Mouse (Mus musculus) G1E (cell line): ENCODE results near the gene Fgf3. TPM values are rescaled to one million over a fixed set of nuclear protein-coding genes. Genes with fewer than 3 reads are reported as not detected.

Experiments
- ATAC-seq: 2 replicates; pipeline ENCODE4 v1.8.0; 2016; ENCODE audit warnings: mild to moderate bottlenecking; ENCODE audit not compliant: insufficient number of reproducible peaks, poor library complexity, low FRiP score, severe bottlenecking; ENCODE audit errors: extremely low read depth
- DNase-seq: peaks from one replicate; pipeline ENCODE4 v3.0.0; 2012; ENCODE audit warnings: low spot score
- H3K27me3 ChIP-seq: 2 replicates; pipeline ENCODE4 v1.6.1; 2012; ENCODE audit warnings: mild to moderate bottlenecking, low read length, inconsistent platforms; ENCODE audit not compliant: insufficient read depth
- H3K36me3 ChIP-seq: replicated peaks from 2 replicates; pipeline ENCODE3; 2012; ENCODE audit warnings: mild to moderate bottlenecking, inconsistent platforms
- H3K4me1 ChIP-seq: 2 replicates; pipeline ENCODE4 v1.6.1; 2012; ENCODE audit warnings: low read depth, low read length, inconsistent platforms, mixed read lengths; ENCODE audit not compliant: insufficient read depth
- H3K4me3 ChIP-seq: 2 replicates; pipeline ENCODE4 v1.5.1; 2012; ENCODE audit warnings: low read depth, mild to moderate bottlenecking, inconsistent platforms, low read length, moderate library complexity, mixed read lengths
- H3K9me3 ChIP-seq: replicated peaks from 2 replicates; pipeline ENCODE4 v1.6.1; 2012; ENCODE audit warnings: inconsistent platforms
- CTCF ChIP-seq: IDR thresholded peaks from 2 replicates; pipeline ENCODE4 v1.5.1; 2012; ENCODE audit warnings: low read depth, low read length, inconsistent platforms, mixed read lengths
- GATA1 ChIP-seq: IDR thresholded peaks from 2 replicates; pipeline ENCODE4 v1.6.1; 2012; ENCODE audit warnings: borderline replicate concordance, low read length, inconsistent platforms, mixed read lengths
- GATA2 ChIP-seq: IDR thresholded peaks from 2 replicates; pipeline ENCODE4 v1.6.1; 2012; ENCODE audit warnings: low read depth, low read length, inconsistent platforms, borderline replicate concordance
- POLR2AphosphoS5 ChIP-seq: IDR thresholded peaks from 2 replicates; pipeline ENCODE4 v1.6.1; 2012; ENCODE audit warnings: low read depth, low read length, inconsistent platforms; ENCODE audit not compliant: insufficient replicate concordance
- TAL1 ChIP-seq: conservative IDR thresholded peaks from 2 replicates; pipeline ENCODE4 v1.6.1; 2012; ENCODE audit warnings: low read depth, low read length, inconsistent platforms, mixed read lengths
- polyA plus RNA-seq: library from polyadenylated mRNA; stranded (reverse); fragments of >175 nt; gene quantifications from 2 replicates; pipeline ENCODE4 v1.2.3, GENCODE M21; 2012
- total RNA-seq, 2 experiments: library from RNA; stranded (forward) in 1 of 2; stranded (reverse) in 1 of 2; fragments of 200-1000 nt in 1 of 2; fragments of >200 nt in 1 of 2; fragmentation: Nextera tagmentation in 1 of 2; gene quantifications; 2 replicates each; pipeline ENCODE4 v1.2.3; 2014 to 2017

Gene Fgf3
- total and polyA plus RNA-seq, 3 experiments, result 0.68 to 14.8 (median 6.2) TPM

- Histone ChIP-seq H3K4me3 (peak overlapping the region; percentile 16; the same call in 1 of the 2 replicates), H3K4me1 (peaks cover 56% of the 10 kb centered on the region), H3K27me3 (peaks cover 40% of the 10 kb centered on the region), H3K36me3 (no peaks in the 10 kb centered on the region), H3K9me3 (peaks cover 12% of the 10 kb centered on the region)
- TF ChIP-seq CTCF (no peak), POLR2AphosphoS5 (no peak), GATA1 (no peak), TAL1 (no peak), GATA2 (no peak)
- peak; percentile 71 for DNase-seq
- peak; percentile 85 for ATAC-seq
These were observed 19.3 kb downstream of the Fgf3 start for GRCm38 (mm10) chr7:144857158-144857557.

DNA sequence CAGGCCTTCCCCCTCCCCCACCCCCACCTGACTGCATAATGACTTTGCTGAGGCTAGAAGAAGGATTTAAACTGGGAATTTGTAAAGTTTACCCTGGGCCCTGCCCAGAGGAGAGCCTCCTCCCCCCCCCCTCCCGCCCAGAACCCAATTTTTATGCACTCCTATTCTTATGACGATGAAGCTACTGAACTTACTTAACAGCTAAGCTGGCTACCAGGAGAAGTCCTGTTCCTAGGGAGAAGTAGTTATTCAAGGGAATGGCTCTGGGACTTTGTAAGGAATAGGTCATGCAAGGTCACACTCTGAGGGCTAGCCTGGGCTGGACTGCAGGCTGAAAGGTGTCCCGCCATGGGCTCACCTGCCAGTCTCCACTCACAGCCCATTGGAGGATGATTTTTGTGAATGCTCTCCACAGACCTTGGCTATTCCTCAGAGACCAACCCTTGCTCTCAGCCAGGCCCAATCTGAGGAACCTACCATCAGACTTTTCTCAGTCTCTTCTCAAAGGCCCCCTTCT is 20.0 kb downstream of the Fgf3 start:
- Histone ChIP-seq H3K36me3 (no peaks in the 10 kb centered on the region), H3K27me3 (peaks cover 47% of the 10 kb centered on the region), H3K4me1 (peaks cover 56% of the 10 kb centered on the region), H3K4me3 (no peak overlapping the region), H3K9me3 (peaks cover 13% of the 10 kb centered on the region)
- DNase-seq (no peak), ATAC-seq (no peak)
- TF ChIP-seq CTCF (no peak), GATA2 (no peak), TAL1 (no peak), GATA1 (no peak), POLR2AphosphoS5 (no peak)

DNA sequence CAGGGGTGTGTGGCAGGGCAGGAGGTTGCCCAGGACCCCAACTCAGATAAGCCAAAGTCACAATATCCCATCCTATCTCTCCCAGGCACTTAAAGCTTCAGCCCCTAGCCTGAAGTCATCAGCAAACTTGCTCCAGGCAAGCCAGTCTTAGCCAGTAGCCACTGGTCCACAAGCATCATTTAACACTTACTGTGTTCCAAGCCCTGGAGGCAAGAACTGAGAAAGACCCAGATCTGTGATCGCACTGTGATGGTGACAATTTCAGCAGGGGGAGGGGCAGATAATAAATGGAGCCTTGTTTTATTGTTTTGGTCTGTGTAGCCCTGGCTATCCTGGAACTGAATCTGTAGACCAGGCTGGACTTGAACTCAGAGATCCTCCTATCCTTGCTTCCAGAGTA is 20.8 kb downstream of the Fgf3 start:
- peaks cover 52% of the 10 kb centered on the region for H3K27me3 ChIP-seq
- no peak overlapping the region for H3K4me3 ChIP-seq
- H3K9me3 ChIP-seq, result peaks cover 13% of the 10 kb centered on the region
- no peak for TF ChIP-seq POLR2AphosphoS5
- no peak for TF ChIP-seq GATA1
- TF ChIP-seq TAL1, result no peak
- no peak for TF ChIP-seq CTCF
- TF ChIP-seq GATA2, result no peak
- no peak for DNase-seq
- H3K36me3 ChIP-seq, result no peaks in the 10 kb centered on the region
- H3K4me1 ChIP-seq, result peaks cover 56% of the 10 kb centered on the region
- ATAC-seq, result no peak

- no peak for DNase-seq
- peaks cover 48% of the 10 kb centered on the region for H3K4me1 ChIP-seq
- ATAC-seq, result no peak
These were observed 23.3 kb downstream of the Fgf3 start for GRCm38 (mm10) chr7:144861056-144861768.

DNA sequence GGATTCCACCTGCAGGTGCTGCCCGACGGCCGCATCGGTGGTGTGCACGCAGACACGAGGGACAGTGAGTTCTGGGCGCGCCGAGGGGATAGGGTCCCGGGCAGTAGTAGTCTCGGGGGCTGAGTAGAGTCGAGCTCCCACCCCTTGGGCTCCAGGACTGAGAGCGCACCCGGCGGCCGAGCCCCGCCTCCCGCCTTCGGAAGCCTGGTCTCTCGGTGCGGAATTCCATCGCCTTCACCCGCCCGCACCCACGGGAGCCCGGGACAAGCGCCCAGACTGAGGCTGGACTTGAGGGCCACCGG is 23.8 kb downstream of the Fgf3 start:
- no peaks in the 10 kb centered on the region for H3K36me3 ChIP-seq
- H3K4me3 ChIP-seq, result peak overlapping the region; percentile 46; the same call in 1 of the 2 replicates
- H3K27me3 ChIP-seq, result peaks cover 73% of the 10 kb centered on the region
- no peak for TF ChIP-seq TAL1
- no peak for TF ChIP-seq GATA2
- TF ChIP-seq CTCF, result no peak
- no peak for TF ChIP-seq GATA1
- no peak for TF ChIP-seq POLR2AphosphoS5
- DNase-seq (no peak), ATAC-seq (no peak)
- peaks cover 43% of the 10 kb centered on the region for H3K4me1 ChIP-seq
- H3K9me3 ChIP-seq, result peaks cover 13% of the 10 kb centered on the region

More at GRCm38 (mm10) chr7:144861056-144861768, 23.3 kb downstream of the Fgf3 start:
- no peak for TF ChIP-seq POLR2AphosphoS5
- no peak for TF ChIP-seq GATA1
- TF ChIP-seq CTCF, result no peak
- no peak for TF ChIP-seq TAL1
- TF ChIP-seq GATA2, result no peak
- H3K4me3 ChIP-seq, result peak overlapping the region; percentile 46
- H3K27me3 ChIP-seq, result peaks cover 69% of the 10 kb centered on the region
- peaks cover 13% of the 10 kb centered on the region for H3K9me3 ChIP-seq
- H3K36me3 ChIP-seq, result no peaks in the 10 kb centered on the region

- Histone ChIP-seq H3K27me3 (peaks cover 77% of the 10 kb centered on the region), H3K4me1 (peaks cover 40% of the 10 kb centered on the region), H3K36me3 (no peaks in the 10 kb centered on the region), H3K4me3 (no peak overlapping the region), H3K9me3 (peaks cover 13% of the 10 kb centered on the region)
- TF ChIP-seq POLR2AphosphoS5 (no peak), CTCF (no peak), GATA2 (no peak), TAL1 (no peak), GATA1 (no peak)
- no peak for DNase-seq
- no peak for ATAC-seq
These were observed 24.2 kb downstream of the Fgf3 start for GRCm38 (mm10) chr7:144862126-144862525.
